Mouse (Mus musculus): Measurements from ENCODE around the gene Prkar1a.
A peak's percentile ranks its signal among the peaks of the same experiment; 100 is the strongest.

The Prkar1a gene

GRCm38 (mm10) chr11:109709501-109709900, 60.3 kb downstream of the Prkar1a start:
- no peak for DNase-seq

- DNase-seq = no peak
These were observed 65.4 kb downstream of the Prkar1a start for GRCm38 (mm10) chr11:109714341-109715247.

- no peak for DNase-seq
These were observed 66.1 kb downstream of the Prkar1a start for GRCm38 (mm10) chr11:109715311-109715781.

GRCm38 (mm10) chr11:109716981-109717380, 67.8 kb downstream of the Prkar1a start:
- DNase-seq = no peak

- DNase-seq = peak; percentile 60
These were observed 68.2 kb downstream of the Prkar1a start for GRCm38 (mm10) chr11:109717448-109717847.

GRCm38 (mm10) chr11:109717966-109718895, 69.0 kb downstream of the Prkar1a start:
- no peak for DNase-seq

All from right cerebral cortex, postnatal 25 days (tissue).